Mouse (Mus musculus) brain, embryonic 14.5 days (tissue): Measurements from ENCODE around the gene Farp2.

Source experiments
- CTCF ChIP-seq: fragments of 200-500 bp; IDR thresholded peaks from 2 replicates; pipeline ENCODE4 v1.5.1; 2012; ENCODE audit warnings: inconsistent platforms, mild to moderate bottlenecking, moderate library complexity, borderline replicate concordance; ENCODE audit not compliant: insufficient read depth, insufficient read length; ENCODE audit errors: extremely low read depth
- POLR2A ChIP-seq: fragments of 200-500 bp; IDR thresholded peaks from 2 replicates; pipeline ENCODE4 v1.6.1; 2012; ENCODE audit warnings: mild to moderate bottlenecking, inconsistent platforms, borderline replicate concordance; ENCODE audit not compliant: poor library complexity, insufficient read depth, insufficient read length, severe bottlenecking; ENCODE audit errors: extremely low read depth

DNA sequence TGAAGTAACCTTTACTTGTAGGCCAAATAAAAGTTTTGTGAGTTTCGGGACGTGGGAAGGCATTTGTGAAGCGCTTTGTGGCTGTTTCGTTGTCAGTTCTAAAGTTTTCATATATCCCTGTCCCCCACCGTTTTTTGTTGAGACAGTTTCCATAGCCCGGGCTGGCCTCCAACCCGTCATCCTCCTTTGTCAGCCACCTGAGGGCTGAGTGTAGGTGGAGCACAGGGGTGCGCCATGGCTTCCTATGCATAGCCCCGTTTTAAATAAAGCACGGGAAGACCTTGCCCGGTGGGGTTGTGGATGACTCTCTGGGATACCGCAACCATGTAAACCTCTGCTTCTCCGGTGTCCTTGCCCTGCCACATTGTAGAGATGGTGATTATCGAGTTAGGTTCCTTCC, 1.3 kb downstream of the Farp2 start:
- no peak for TF ChIP-seq CTCF
- TF ChIP-seq POLR2A: no peak
